Mouse (Mus musculus): Measurements from ENCODE around the gene Gpbp1l1.
A peak's percentile ranks its signal among the peaks of the same experiment; 100 is the strongest.

DNA sequence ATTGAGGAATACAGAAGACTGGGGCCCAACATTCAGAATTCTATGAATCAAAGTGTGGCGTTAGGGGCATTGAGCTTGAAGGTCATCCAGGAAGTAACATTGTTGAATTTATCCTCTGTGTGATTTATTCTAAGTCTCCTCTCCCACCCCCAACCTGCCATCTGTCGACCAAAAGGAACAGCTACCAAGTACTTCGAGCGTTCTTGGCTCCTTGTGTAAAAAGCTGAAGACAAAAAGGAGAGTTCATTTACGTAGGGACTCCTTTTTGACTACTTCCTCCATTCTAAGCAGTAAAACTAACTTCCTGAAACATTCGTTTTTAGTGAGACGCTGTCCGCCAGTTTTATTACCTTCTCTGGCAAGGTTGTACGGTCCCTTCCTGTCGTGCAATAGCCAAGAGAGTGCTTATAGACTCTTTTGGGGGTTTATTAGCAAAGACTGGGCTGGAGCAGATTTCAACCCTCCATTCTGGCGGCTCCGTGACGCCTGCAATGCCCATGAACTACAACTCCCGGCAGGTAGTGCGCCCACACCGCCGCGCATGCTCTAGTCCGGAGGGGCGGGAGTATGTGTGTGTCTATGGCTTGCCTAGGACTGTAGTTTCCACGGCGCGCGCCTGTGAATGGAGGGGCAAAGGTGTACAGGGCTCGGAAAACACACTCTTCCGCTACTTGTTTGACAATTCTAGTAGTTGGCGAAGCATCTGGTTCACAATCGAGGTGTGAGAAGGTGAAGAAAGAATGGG is 725 bp upstream of the Gpbp1l1 start:
- TF ChIP-seq POLR2A (IDR thresholded peaks at IDR 0.05; ENCODE audit: insufficient read length, low read depth) (peak; percentile 63), POLR2AphosphoS2 (IDR thresholded peaks at IDR 0.05; ENCODE audit: insufficient read length, low read depth) (peak; percentile 82), USF1 (IDR thresholded peaks at IDR 0.05; ENCODE audit: low read depth) (no peak), MAX (IDR thresholded peaks at IDR 0.05; ENCODE audit: low read depth) (no peak), CEBPB (IDR thresholded peaks at IDR 0.05; ENCODE audit: insufficient read depth, poor library complexity, severe bottlenecking) (no peak), E2F4 (IDR thresholded peaks at IDR 0.05; ENCODE audit: insufficient read depth) (no peak), REST (IDR thresholded peaks at IDR 0.05; ENCODE audit: insufficient read depth, insufficient read length) (no peak)

Measured in myocyte (in vitro differentiated cells).